Mouse (Mus musculus) retina, embryonic 14.5 days (tissue): Measurements from ENCODE around the gene Tmem132c.

Source experiments
- DNase-seq: peaks from one replicate; pipeline ENCODE4 v3.0.0-alpha.2; 2015; ENCODE audit warnings: low spot score

Tmem132c gene

DNA sequence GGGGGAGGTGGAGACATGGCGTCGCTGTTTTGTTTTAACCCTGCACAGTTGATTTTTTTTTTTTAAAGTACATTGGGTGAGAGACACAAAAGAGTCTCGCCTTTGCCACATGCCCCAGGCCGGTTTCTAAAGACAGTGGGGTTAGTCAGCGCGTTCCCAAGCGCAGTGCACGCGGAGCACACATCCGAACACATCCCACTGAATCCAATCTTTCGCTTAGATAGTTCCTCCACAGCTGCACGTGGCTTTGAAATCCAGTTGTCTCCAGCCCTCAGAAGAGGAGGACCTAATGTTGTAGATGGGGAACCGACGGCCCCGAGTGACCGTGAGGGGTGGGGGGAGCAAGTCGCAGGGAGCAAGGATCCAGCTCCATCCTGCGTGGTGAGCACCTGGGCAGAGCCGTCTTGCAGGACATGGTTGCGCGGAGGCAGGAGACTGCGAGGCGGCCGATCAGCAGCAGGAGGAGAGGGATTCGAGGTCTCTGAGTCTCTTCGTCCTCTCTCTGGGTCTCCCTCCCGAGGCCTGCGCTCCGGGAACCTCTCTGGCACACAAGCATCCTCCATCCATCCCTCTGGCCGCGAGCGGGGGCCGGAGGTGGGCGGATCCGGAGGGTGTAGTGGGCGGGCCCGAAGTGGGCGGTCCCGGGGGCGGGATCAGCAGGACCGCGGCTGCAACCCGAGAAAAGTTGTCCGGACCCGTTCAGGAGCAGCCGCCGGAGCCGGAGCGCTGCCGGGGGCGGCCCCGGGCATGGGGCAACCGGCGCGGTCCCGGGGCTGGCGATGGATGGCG, at the start of gene Tmem132c:
Gene Tmem132c (plus strand): TSS at position 673 of the 789 bp plus-strand sequence.
- peak; percentile 85 for DNase-seq

DNA sequence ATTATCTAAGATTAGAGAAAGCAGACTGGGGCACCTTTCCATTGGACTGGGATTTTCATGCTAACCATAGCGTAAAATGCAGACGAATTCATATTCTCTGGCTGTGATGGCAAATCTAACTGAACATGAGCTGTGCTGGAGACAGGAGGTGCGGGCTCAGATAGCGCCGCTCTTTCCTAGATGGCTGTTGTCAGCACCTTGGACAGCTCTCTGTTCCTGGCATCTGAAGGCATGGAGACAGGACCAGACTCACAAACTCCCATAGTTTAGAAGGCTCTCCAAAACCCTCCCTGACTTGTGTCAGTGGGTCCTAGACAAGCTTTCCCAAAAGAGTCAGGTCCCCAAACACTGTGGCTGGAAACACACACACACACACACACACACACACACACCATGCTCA, 49.7 kb upstream of the Tmem132c start:
- peak; percentile 78 for DNase-seq

DNA sequence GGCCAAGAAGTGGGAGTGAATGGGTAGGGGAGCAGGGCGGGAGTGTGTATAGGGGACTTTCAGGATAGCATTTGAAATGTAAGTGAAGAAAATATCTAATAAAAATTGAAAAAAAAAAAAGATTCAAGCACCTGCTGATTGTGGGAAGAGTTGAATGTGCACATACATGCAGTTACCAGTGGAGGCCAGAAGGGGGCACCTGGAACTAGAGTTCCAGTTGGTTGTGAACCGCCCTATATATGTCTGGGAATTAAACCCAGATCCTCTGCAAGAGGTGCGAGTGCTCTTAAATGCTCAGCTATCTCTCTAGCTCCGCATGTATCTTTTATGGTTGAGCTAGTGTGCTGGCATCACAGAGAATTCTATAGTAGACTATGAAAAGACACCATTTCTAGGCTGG, 42.8 kb upstream of the Tmem132c start:
- peak; percentile 51 for DNase-seq

DNA sequence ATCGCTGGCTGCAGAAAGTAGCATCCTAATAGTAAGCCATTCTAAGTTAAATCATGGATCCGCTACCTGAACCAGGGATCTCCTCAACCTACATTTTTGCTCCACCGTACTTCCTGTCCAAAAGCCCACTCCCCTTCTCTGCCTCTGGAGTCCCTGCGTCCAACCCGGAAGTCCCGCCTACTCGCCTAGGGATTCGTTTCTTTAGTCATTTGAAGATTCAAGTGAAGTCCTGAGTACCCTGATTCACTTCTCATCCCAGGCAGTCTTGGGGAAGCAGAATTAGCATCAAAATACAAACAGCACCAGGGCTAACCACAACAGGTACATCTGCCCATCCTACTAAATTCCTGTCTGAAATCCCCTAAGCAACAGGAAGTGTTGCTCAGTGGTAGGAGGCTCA, 36.7 kb upstream of the Tmem132c start:
- no peak for DNase-seq

DNA sequence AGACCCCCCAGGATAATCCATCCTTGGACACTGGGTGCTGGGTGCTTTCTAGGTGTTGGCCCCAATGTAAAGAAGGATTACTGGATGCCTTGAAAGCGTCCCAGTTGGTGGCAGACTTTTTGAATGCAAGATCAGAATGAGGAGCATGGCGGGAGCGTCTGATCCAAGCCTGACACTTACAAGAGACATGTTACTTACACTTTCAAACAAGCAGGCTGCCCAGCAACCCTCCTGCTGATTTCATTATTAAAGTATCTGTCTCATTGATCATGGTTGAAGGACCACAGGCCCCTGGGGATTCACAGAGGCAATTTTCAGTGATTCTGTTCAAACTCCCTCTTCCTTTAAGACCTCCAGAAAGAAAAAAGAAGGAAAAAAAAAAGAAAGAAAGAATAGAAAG, 25.2 kb upstream of the Tmem132c start:
- peak; percentile 24 for DNase-seq

DNA sequence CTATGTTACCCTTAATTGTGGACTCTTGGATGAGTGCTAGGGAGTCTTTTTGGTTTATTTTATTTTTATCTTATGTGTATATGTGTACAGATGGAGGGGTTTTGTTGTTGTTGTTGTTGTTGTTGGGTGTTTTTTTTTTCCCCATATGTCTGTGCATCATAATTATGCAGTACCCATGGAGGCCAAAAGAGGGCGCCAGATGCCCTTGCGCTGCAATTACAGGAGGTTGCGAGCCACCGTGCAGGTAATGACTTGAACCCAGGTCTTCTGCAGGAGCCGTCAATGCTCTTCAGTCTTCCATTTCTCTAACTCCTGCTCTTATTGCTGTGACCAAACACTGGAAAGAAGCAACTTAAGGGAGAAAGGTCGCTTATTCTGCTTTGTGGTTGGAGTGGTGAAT, 23.9 kb upstream of the Tmem132c start:
- DNase-seq = no peak

DNA sequence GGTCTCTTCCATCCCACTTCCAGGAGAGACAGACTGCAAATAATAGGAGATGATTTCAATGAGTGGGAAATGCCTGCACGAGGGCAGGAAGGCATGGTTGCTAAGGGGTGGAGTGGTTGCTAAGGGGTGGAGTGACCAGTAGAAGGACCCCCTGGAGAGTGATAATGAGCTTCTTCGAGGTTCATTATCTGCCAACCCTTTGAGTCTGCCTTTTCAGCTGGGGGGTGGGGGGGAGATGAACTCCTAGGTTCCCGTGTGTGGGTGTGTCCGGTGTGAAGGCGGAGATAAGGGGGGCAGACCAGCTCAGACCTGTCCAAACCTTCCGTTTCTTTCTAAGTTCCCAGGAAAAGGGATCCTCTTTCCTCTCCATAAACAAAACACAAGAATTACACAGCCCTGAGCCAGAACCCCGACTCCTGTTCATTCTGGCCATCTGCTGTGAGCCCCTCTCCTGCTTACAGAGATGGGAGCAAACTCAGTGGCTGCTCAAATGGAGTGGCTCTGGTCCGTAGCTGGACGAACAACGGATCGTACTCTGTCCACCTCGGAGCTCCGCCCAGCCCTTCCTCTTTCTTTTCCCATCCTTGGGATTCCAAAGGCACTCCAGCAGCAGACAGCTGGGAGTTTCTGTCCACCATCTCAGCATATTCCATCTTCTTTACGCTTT, 13.5 kb upstream of the Tmem132c start:
- peak; percentile 92 for DNase-seq

DNA sequence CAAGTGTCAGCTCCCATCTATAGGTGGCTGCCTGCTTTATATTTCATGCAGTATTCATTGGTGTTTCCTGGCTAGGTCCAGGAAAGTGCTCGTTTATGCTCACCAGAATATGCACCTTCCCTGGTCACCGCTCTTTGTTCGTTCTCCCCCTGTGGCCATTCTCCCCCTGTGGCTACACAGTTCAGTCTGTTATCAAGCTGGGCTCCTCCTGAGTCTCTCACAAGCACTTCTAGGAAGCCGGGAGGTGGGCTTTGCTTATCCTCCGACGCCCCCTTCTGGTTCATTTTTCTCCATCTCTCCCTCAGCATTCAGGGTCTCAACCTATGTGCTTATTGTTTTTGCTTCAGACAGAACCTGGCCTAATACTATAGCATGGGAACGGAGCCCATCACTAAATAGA, 6.9 kb upstream of the Tmem132c start:
- DNase-seq = peak; percentile 90

DNA sequence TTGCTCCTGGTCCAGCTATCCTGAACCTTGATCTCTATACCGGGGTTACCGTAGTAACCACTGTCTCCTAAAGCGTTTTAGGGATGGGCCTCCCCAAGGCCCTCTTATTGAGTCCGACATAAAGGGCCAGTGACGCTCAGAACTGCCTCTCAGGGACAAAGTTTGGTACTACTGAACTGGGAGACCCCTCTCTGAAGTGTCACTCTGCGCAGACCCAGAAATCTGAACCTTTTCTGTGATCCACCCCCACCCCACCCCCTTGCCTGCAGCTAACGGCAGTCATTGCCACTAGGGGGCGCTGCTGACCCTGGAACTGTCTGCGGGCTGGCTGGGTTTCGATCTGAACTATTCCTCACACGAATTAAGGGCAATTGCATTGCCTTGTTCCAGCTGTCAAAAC, 6.4 kb upstream of the Tmem132c start:
- DNase-seq = peak; percentile 87

DNA sequence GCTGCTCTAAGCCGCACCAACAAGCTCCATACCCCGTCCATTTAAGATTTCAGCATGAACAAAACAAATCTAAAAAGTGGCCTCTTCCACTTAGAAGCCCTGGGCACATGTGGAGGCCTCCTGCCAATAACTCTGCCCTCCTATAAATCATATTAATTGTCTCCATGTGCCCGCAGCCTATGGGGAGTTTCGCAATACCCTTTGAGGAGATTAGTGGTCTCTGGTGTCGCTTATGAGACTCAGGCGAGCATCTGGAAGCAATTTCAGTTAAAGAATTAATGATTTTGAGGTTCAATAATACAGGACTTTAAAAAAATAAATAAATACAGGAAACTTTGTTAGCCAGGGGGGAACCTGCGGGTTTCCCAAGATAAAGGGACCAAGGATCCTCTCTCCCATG, 1.9 kb upstream of the Tmem132c start:
- DNase-seq = no peak

DNA sequence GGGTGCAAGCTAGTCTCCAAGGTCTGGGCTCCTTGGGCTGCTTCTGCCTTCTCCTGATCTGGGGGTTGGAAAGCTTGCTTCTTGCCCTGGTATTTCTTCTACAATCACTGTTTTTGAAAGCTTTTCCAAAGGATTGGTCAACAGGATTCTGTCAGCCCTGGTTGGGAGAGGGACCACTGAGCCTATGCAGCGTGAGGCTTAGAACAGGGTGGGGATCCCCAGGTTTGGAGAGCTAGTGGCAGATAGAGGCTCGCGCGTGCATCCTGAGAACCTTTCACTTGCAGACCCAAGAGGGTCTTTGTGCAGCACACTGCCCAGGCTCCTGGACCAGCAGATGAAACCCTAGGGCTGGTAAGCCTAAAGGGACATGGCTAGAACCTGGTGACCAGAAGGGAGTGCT, 962 bp upstream of the Tmem132c start:
- DNase-seq = no peak

DNA sequence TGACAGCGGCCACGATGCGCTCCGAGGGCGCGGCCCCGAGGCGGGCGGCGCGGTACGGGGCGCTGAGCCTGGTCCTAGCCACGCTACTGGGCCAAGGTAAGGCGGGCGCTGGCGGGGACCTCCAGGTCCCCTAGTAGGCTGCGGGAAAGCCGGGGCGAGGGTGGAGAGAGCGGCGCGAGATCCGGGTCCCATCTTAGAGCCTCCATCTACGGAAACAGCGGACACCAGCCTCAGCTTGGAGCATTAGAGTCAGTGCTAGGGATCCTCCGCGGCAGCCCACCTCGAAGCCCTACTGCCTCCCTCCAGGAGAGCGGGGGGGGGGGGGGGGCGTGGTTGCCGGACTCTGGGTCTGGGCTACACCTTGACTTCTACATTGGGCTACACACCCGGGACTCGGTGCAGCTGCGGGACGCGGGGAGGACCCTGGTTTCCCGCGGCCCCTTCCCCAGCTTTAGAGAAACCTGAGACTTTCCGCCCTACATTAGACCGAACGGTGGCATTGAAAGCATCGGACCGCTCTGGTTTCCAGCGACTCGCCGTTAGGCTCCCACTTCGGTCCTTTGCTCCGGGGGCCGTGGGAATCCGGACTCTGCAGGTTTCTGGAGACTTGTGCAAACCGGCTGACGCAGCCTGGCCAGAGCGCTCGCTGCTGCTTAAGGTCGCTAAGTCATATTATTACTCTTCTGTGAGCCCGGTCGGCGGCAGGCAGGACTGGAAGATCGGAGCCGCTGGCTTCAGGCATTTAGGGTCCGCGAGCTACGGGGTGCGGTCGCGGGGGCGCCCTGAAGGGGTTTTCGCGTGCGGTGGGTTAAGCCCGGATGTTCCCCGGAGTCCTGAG, 536 bp downstream of the Tmem132c start:
- peak; percentile 53 for DNase-seq

DNA sequence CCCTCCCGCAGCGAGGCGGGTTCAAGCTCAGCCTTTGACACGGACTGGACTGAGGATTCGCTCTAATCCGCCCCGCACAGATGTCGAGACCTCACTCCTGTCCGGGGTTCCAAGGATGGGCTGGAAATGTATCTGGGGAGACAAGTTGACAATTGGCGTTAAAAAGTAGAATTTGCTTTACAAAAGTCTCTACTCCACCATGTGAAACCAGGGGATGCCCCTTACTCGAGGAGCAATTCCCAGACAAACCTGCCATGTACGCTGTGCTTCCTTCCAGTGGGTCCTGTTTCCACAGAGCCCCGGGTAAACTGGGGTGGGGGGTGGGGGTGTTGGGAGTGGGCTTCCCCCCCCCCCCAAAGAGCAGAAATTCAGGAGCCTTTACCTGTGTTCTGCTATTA, 1.2 kb downstream of the Tmem132c start:
- DNase-seq = no peak

DNA sequence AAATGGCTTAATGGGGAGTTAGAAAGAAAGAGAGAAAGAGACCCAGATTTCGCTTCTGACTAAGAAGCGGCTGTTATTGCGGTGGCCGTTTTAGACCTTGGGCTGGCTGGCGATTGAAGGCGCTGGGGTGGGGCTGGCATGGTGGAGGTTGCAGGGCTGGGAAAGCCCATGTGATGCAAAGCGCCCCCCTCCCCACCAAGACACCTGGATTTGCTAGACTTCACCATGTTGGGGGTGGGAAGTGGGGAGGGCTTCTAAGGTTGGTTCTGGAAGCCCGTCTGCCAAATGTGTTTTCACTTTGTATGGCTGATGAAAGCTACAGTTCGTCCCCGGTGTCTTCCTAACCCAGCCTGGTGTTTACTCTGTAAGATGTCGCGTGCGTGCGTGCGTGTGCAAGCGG, 1.6 kb downstream of the Tmem132c start:
- DNase-seq = peak; percentile 25

DNA sequence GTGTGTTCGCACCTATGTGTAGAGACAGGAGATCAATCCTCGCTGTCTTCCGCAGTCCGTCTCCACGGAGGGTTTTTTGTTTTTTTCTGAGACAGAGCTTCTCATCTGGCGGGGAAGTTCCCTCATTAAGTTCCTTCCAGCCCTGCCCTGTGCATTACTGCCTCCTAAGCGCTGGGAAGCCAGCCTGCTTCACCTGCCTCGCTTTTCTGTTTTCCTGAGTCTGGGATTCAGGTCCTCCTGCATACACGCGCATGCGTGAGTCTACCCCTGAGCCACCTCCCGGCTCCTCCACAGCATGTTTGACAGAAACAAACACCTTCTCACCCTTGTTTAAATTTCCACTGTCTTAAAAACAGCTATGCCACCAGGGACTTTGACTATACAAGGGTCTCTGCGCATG, 2.0 kb downstream of the Tmem132c start:
- peak; percentile 21 for DNase-seq

DNA sequence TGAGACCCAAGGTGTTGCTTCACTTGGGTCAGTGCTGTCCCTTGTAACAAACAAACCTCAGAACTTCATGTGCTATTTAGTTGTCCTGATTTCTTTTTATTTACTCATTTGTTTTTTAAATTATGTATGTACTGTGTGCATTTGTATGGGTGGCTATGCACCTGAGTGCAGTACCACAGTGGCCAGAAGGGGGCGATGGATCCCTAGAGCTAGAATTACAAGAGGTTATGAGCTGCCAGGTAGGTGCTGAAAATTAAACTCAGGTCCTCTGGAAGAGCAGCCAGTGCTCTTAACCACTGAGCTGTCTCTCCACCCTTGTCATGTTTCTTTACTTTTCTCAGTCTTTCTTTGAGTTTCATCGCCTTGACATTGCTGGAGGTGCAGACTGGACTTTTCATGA, 11.7 kb downstream of the Tmem132c start:
- no peak for DNase-seq

DNA sequence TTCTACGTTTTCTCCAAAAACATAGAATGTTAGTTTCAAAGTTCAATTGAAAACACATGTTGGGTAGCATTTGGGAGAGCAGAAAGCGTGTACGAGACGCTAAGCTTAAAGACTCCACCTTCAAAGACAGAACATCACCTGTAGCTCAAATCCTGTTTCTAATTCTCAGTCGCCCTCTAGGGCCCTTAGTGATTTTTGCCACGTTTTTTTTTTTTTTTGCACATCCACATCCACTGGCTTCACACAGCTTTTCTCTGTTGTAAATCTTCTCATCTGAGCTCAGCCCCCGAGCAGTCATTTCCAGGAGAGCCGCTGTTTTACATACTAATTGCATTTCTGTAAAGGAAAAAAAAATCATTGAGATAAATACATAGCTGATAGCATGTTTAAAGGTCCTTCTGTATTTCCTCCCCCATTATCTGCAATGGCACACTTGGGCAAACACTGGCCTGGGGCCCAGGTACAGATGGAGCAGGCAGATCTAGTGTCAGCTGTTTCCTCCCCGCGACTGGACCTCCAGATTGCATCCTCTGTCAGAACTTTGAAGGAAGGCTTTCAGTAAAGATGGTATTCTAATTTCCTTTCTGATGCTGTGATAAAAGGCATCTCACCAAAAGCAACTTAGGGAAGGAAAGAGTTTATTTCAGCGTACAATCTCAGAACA, 15.5 kb downstream of the Tmem132c start:
- DNase-seq = no peak

DNA sequence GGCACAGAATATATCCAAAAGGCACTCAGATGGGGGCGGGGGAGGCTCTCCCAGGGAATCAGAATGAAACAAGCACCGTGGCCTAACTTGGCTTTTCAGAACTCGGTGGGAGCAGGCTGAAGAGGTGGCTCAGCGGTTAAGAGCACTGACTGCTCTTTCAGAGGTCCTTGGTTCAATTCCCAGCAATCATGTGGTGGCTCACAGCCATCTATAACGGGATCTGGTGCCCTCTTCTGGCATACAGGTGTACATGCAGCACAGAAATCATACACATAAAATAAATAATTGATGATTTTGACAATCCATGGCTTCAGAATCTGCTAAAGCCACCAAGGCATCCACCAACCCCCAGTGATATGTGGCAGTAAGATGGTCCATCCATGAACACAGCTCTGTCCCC, 20.5 kb downstream of the Tmem132c start:
- no peak for DNase-seq

DNA sequence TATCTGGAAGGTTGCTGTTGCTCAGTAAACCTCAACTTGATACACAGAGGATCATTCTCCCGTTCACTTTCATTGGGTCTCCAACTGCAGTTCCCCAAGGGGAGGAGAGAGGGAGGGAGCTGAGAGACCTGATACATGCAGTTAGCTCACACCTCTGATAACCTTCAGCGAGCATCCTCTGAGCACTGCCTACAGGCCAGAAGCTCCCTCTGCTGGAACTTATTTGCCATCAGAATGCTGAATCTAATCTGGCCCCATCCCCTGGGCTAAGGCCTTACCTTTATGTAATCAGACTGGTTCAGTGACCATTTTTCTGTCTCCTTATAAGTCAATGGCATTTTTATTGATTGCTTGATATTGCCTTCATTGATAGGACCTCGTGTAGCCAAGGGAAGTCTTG, 29.5 kb downstream of the Tmem132c start:
- DNase-seq = no peak

DNA sequence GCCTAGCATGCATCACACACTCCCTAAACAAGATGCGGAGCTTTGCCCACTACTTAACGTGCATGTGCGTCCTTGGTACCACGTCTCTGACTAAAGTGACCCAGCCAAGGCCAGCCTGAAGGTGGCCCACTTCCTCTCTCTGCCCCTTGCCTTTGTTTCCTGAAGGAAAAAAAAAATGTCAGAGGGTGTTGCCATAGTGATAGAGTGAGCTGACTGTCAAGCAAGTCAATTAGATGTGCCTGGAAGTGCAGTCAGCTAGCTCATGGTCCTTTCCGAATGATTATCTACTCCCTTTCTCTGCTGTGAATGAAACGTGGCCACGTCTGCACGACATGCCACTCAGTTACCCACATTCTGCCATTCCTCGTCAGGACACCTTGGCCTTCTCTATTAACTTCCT, 37.9 kb downstream of the Tmem132c start:
- DNase-seq = no peak

DNA sequence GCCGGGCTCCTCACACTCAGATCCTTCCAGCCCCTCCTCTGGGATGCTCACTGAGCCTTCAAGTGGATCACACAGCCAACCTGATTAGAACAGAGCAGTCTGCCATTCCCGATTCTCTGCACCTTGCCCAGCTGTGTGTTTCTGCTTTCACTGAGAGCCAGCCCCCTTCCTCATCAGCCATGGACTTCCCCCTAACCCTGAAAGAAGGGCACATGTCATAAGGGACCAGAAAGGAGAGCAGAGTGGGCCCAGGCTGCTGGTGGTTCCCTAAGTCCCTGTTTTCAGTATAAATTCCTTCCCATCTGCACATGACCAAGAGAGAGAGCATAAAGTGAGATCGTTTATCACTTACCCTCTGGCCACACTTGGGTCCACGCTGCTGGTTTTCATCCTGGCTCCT, 39.6 kb downstream of the Tmem132c start:
- DNase-seq = no peak

DNA sequence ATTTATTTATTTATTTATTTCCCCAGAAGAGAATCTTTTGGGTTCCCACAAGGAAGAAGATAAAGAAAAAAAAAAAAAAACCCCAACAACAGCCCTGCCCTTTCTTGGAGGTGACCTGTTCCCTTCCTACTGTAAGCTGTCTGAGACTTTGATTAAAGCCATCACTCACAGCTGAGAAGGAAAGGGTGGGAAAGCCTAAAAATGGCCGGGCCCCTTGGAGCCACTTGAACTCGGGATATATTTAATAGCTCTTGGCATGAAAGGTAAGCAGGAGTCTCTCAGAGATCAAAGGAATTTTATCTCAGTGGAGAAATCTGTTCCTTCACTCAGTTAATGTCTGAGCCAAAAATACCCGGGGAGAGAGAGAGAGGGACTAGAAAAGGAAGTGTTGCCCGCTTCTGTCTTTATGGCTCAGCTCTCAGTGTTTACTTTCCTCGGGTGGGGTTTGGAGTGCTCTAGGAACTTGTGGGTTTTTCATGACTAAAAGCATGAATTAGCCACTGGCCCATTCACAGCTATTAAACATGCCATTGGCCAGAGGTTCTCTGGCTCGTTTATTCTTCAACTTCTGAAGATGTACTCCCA, 41.0 kb downstream of the Tmem132c start:
- no peak for DNase-seq
